Mouse (Mus musculus) lung, postnatal 0 days (tissue): ENCODE measurements around the gene Esp24. TPM values are rescaled to one million over a fixed set of nuclear protein-coding genes. Genes with fewer than 3 reads are reported as not detected.
"Not testable (repeated sequence)": the region's sequence is repeated elsewhere in the genome, so short reads cannot be mapped to it uniquely, and the experiment has no call there.

Experiments used
- ATAC-seq: fragments of 200-750 bp; cut with Nextera tagmentation; 2 replicates; pipeline ENCODE4 v1.8.0; 2017; ENCODE audit warnings: moderate library complexity
- DNase-seq: peaks from one replicate; pipeline ENCODE4 v3.0.0-alpha.2; 2016; ENCODE audit warnings: low spot score
- H3K27ac ChIP-seq: fragments of 300-500 bp; sonication (generic); 2 replicates; pipeline ENCODE4 v1.5.1; 2014; ENCODE audit warnings: antibody characterized with exemption, mild to moderate bottlenecking, low read length, mixed read lengths
- H3K27me3 ChIP-seq: fragments of 300-500 bp; sonication (generic); replicated peaks from 2 replicates; pipeline ENCODE4 v1.6.1; 2014; ENCODE audit warnings: low read length, mixed read lengths; ENCODE audit not compliant: insufficient read depth
- H3K36me3 ChIP-seq: fragments of 300-500 bp; sonication (generic); 2 replicates; pipeline ENCODE4 v1.6.1; 2014; ENCODE audit warnings: low read length, mixed read lengths; ENCODE audit not compliant: insufficient read depth
- H3K4me1 ChIP-seq: fragments of 300-500 bp; sonication (generic); 2 replicates; pipeline ENCODE4 v1.6.1; 2014; ENCODE audit warnings: antibody characterized with exemption, low read depth, low read length, mixed read lengths; ENCODE audit not compliant: insufficient read depth
- H3K4me2 ChIP-seq: fragments of 300-500 bp; sonication (generic); replicated peaks from 2 replicates; pipeline ENCODE4 v1.6.1; 2014; ENCODE audit warnings: low read depth, mild to moderate bottlenecking, low read length, moderate library complexity, mixed read lengths
- H3K4me3 ChIP-seq: fragments of 300-500 bp; sonication (generic); 2 replicates; pipeline ENCODE4 v1.5.1; 2014; ENCODE audit warnings: low read depth, low read length
- H3K9ac ChIP-seq: fragments of 300-500 bp; sonication (generic); replicated peaks from 2 replicates; pipeline ENCODE4 v1.6.1; 2014; ENCODE audit warnings: low read depth, mild to moderate bottlenecking
- H3K9me3 ChIP-seq: fragments of 300-500 bp; sonication (generic); 2 replicates; pipeline ENCODE4 v1.6.1; 2016; ENCODE audit warnings: low read length, mixed read lengths
- CTCF ChIP-seq: IDR thresholded peaks from 2 replicates; pipeline ENCODE4 v1.5.1; 2016; ENCODE audit warnings: antibody characterized with exemption, mild to moderate bottlenecking
- EP300 ChIP-seq: IDR thresholded peaks from 2 replicates; pipeline ENCODE4 v1.6.1; 2016; ENCODE audit warnings: antibody characterized with exemption, mild to moderate bottlenecking, control low read depth
- WGBS: fragments of 180-500 bp; shearing (Covaris S2); extraction: QIAGEN DNeasy Blood & Tissue Kit; methylation state at CpG from one replicate; pipeline ENCODE4 v1.1.7; 2014; 5-methylcytosine and 5-hydroxymethylcytosine counted together
- polyA plus RNA-seq: library from polyadenylated mRNA; unstranded; fragments of >200 nt; fragmentation: Nextera tagmentation; extraction: Ambion mirVana; gene quantifications from 2 replicates; pipeline ENCODE4 v1.2.1, GENCODE M21; 2015

The Esp24 gene
- polyA plus RNA-seq, result not detected in 2 replicates

DNA sequence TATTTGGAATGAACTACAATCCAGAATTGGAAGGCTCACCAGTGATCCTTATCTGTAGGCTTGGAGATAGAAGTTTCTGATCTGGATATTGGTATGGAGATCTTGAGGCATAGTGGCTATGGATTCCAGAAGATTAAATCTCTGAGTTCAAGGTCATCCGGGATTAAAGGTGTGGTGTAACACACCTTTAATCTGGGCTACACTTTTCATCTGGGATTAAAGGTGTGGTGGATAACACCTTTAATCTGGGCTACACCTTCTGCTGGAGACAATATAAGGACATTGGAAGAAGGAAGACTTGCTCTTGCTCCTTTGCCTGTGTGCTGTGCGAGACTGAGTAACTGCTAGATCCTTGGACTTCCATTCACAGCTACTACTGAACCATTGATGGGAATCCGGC, at the start of gene Esp24:
Esp24 (plus strand) TSS at position 301 of the 400 bp plus-strand sequence.
- H3K9ac ChIP-seq, H3K27me3 ChIP-seq, ATAC-seq, H3K36me3 ChIP-seq, H3K27ac ChIP-seq, H3K4me1 ChIP-seq, H3K9me3 ChIP-seq, DNase-seq, H3K4me3 ChIP-seq, H3K4me2 ChIP-seq: not testable (repeated sequence)
- 79% methylated on average over 3 of the region's 3 CpGs for WGBS

DNA sequence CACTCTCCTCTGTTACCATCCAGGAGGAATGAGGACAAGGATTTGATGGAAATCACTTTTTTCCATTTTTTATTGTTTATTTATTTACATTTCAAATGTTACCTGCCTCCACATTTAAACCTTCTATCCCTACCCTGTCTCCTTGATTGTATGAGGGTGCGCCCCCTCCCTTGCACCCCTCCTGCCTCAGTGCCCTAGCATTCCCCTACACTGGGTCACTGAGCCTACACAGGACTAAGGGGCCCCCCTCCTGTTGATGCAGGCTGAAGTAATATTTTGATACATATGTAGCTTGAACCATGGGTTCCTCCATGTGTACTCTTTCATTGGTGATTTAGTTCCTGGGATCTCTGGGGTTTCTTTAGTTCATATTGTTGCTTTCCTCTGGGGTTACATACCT, 26.6 kb upstream of the Esp24 start:
- Histone ChIP-seq H3K4me3 (no peak overlapping the region), H3K9ac (no peak overlapping the region), H3K4me1 (no peaks in the 10 kb centered on the region), H3K36me3 (no peaks in the 10 kb centered on the region), H3K4me2 (no peak overlapping the region), H3K27me3 (no peaks in the 10 kb centered on the region), H3K9me3 (0 out of 2 replicates have a peak, but pooled peaks cover 3% of the 10 kb centered on the region), H3K27ac (no peak overlapping the region)
- no peak for ATAC-seq
- no peak for DNase-seq
- 82% methylated on average over 1 of the region's 1 CpGs for WGBS
- TF ChIP-seq EP300 (no peak), CTCF (no peak)

DNA sequence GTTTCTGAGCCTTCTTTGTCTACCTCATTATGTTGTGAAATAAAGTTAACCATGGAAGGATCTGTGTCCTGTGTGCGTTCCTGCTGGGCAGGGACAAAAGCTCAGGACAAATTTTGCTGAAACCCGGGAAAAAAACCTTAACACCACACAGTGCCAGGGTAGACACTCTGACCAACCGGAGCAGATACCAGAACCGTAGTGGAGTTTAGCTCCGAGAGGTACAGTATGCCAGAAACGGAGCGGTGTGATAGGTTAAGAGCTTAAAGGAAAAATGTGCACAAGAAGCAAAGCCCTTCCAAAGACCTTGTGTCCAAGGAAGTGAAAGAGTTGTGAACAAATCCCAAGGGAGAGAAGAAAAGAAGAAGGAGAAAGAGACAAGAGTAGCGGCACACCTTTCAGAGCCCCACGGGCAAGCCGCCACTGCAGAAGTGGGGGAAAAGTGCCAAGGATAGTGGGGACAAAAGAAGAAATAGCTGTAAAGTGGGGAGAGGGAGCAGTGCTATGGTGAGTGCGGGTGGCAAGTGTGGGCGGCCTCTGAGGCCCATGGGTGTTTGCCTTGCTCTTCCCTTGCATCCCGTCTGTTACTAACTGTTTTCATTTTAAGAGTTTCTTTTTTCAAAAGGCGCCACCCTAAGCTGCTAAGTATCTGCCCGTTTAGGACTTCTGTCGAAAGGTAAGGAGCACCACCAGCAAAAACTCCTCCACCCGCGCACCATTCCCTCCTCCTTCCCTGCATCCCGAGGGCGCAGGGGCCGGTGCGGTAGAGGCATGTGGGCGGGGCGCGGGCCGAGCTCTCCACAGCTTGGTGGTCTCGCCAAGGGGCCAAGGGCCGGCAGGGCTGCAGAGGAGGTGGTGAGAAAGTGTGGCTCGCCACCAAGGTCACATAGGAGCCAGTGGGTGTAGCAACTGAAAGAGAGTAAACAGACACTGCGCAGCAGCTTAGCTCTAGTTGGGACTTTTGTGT, 25.5 kb upstream of the Esp24 start:
- Histone ChIP-seq H3K9ac (no peak overlapping the region), H3K4me2 (no peak overlapping the region), H3K4me3 (no peak overlapping the region), H3K4me1 (no peaks in the 10 kb centered on the region), H3K36me3 (no peaks in the 10 kb centered on the region), H3K27me3 (no peaks in the 10 kb centered on the region), H3K27ac (no peak overlapping the region), H3K9me3 (0 out of 2 replicates have a peak, but pooled peaks cover 3% of the 10 kb centered on the region)
- DNase-seq (no peak), ATAC-seq (no peak)
- TF ChIP-seq CTCF (no peak), EP300 (no peak)
- WGBS, result 40% methylated on average over 27 of the region's 30 CpGs

DNA sequence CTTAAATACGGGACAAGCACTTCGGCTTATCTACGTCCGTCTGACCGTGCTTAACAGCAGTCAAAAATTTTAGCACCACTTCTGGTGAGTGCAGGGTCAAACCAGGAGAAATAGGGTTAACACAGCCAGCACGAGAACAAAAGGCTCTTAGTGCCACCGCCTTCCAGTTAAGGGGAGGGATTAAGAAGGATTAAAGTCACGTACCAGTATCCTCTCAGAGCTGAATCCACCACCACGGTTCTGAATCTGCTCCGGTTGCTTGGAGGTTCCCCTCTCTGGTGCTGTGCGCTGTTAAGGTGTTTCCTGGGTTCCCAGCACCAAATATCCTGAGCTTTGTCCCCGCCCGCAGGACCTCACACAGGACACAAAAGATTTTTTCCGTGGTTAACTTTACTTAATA, 19.3 kb upstream of the Esp24 start:
- Histone ChIP-seq H3K27me3 (no peaks in the 10 kb centered on the region), H3K4me1 (no peaks in the 10 kb centered on the region), H3K4me3 (no peak overlapping the region), H3K36me3 (no peaks in the 10 kb centered on the region), H3K27ac (no peak overlapping the region), H3K9ac (no peak overlapping the region), H3K4me2 (no peak overlapping the region), H3K9me3 (no peaks in the 10 kb centered on the region)
- 64% methylated on average over 14 of the region's 14 CpGs for WGBS
- no peak for TF ChIP-seq EP300
- no peak for TF ChIP-seq CTCF
- ATAC-seq (no peak), DNase-seq (no peak)

DNA sequence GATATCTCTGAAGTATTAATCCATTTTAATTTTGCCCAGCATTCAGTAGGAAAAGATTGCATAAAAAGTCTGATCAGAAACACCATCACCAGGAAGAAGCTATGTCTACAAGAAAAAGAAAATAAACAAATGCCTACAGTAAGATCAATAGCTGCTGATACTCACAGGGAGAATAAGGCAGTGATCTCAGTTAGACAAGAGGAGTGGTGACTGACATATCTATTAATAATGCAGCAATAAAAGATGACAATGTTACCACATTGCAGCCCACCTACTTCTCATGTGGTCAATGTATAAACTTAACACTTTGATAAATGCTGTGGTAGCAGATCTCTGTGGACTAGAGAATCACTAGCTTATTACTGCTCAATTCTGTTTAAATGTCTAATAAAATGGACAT, 6.7 kb downstream of the Esp24 start, which contains the start of gene Gm21903:
Gm21903 (minus strand) TSS at position 101 of the 400 bp plus-strand sequence.
- no peaks in the 10 kb centered on the region for H3K9me3 ChIP-seq

DNA sequence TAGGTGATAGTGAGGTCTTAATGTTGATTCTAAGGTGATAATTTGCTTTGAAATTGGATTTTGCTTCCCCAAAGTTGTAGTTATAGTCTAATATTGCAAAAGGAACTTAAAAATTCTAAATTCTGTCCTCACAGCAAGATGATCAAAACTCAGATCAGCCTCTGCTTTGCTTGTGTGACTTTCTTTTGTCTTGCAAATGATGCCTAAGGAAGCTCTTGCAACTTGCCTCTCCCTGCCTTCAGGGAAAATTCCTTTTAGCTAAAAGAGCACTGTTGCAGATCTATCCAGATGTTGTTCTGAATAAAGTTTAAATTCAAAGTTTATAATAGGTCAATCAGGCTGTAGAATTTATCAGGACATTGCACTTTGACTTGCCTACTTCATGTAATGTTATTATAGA, 27.1 kb downstream of the Esp24 start:
- Histone ChIP-seq H3K4me3 (no peak overlapping the region), H3K4me1 (no peaks in the 10 kb centered on the region), H3K36me3 (no peaks in the 10 kb centered on the region), H3K27ac (no peak overlapping the region), H3K9me3 (no peaks in the 10 kb centered on the region), H3K9ac (no peak overlapping the region), H3K4me2 (no peak overlapping the region), H3K27me3 (no peaks in the 10 kb centered on the region)
- TF ChIP-seq CTCF (no peak), EP300 (no peak)
- DNase-seq, result no peak
- ATAC-seq, result no peak

More for the DNA sequence above, 6.7 kb downstream of the Esp24 start, which contains the start of gene Gm21903:
- TF ChIP-seq EP300 (no peak), CTCF (no peak)
- H3K27ac ChIP-seq, result no peak within 1 kb of the TSS
- no peak within 1 kb of the TSS for H3K4me3 ChIP-seq
- DNase-seq (no peak), ATAC-seq (no peak)
- H3K36me3 ChIP-seq, result no peaks in the 10 kb centered on the region
- no peak within 1 kb of the TSS for H3K9ac ChIP-seq
- H3K27me3 ChIP-seq, result no peaks in the 10 kb centered on the region
- H3K4me1 ChIP-seq, result no peaks in the 10 kb centered on the region
- no peak within 1 kb of the TSS for H3K4me2 ChIP-seq
